Mouse (Mus musculus) layer of hippocampus, adult 2 months (tissue): Measurements from ENCODE around the gene Trpm3. TPM values are rescaled to one million over a fixed set of nuclear protein-coding genes. Genes with fewer than 3 reads are reported as not detected.

Experiments
- DNase-seq, 2 experiments: peaks; one replicate each; pipeline ENCODE4 v3.0.0; 2022; ENCODE audit warnings: low spot score in 2 of 2
- H3K27ac ChIP-seq: fragments of 200-600 bp; 2 replicates; pipeline ENCODE4 v1.8.1; 2022
- H3K4me3 ChIP-seq: fragments of 200-600 bp; 2 replicates; pipeline ENCODE4 v1.8.1; 2022; ENCODE audit warnings: mild to moderate bottlenecking
- CTCF ChIP-seq: fragments of 200-600 bp; conservative IDR thresholded peaks from 2 replicates; pipeline ENCODE4 v1.8.1; 2022; ENCODE audit warnings: antibody characterized with exemption, mild to moderate bottlenecking, moderate library complexity
- long read RNA-seq, 2 experiments: library from polyadenylated mRNA; stranded (forward); transcript quantifications; one replicate each; pipeline ENCODE4 v2.0.0; 2021; ENCODE audit warnings: borderline mapping rate in 2 of 2
- total RNA-seq, 2 experiments: library from RNA; stranded (reverse); gene quantifications; 2 replicates each; pipeline ENCODE4 v1.2.3; 2021

The Trpm3 gene
- total RNA-seq = 10 to 100 TPM; 66.9 to 67.7 TPM
- long read RNA-seq, experiment 1, partial matches to known transcripts = 2 of 12 reads
- long read RNA-seq, experiment 1, other reads (novel, unspliced or antisense) = 9 of 12 reads
- long read RNA-seq, experiment 2, partial matches to known transcripts = 2 of 16 reads
- long read RNA-seq, experiment 2, other reads (novel, unspliced or antisense) = 14 of 16 reads

GRCm38 (mm10) chr19:22138590-22139421 is at the start of gene Trpm3:
Trpm3 (plus strand) TSS chr19:22139046.
- Histone ChIP-seq H3K27ac (peak within 1 kb of the TSS; percentile 85), H3K4me3 (peak within 1 kb of the TSS; percentile 61)
- TF ChIP-seq CTCF = peak; percentile 65
- DNase-seq = peak; percentile 70 to 73

- Histone ChIP-seq H3K4me3 (no peak overlapping the region), H3K27ac (no peak overlapping the region)
- no peak for TF ChIP-seq CTCF
- DNase-seq = no peak
Observed at GRCm38 (mm10) chr19:22100582-22100981, 38.3 kb upstream of the Trpm3 start.

GRCm38 (mm10) chr19:22103865-22104264 is 35.0 kb upstream of the Trpm3 start:
- Histone ChIP-seq H3K27ac (no peak overlapping the region), H3K4me3 (no peak overlapping the region)
- no peak for TF ChIP-seq CTCF
- DNase-seq = no peak

GRCm38 (mm10) chr19:22104848-22105484 is 33.9 kb upstream of the Trpm3 start:
- Histone ChIP-seq H3K4me3 (no peak overlapping the region), H3K27ac (no peak overlapping the region)
- DNase-seq = no peak
- TF ChIP-seq CTCF = no peak

- no peak overlapping the region for H3K27ac ChIP-seq
- no peak for DNase-seq
- no peak for TF ChIP-seq CTCF
Observed at GRCm38 (mm10) chr19:22105648-22106047, 33.2 kb upstream of the Trpm3 start.

GRCm38 (mm10) chr19:22108893-22109463 is 29.9 kb upstream of the Trpm3 start:
- no peak for TF ChIP-seq CTCF

More at GRCm38 (mm10) chr19:22105648-22106047, 33.2 kb upstream of the Trpm3 start:
- no peak overlapping the region for H3K4me3 ChIP-seq

GRCm38 (mm10) chr19:22120976-22121375 is 17.9 kb upstream of the Trpm3 start:
- Histone ChIP-seq H3K27ac (no peak overlapping the region), H3K4me3 (no peak overlapping the region)
- no peak for DNase-seq
- TF ChIP-seq CTCF = no peak

More at GRCm38 (mm10) chr19:22108893-22109463, 29.9 kb upstream of the Trpm3 start:
- DNase-seq = no peak
- Histone ChIP-seq H3K4me3 (no peak overlapping the region), H3K27ac (no peak overlapping the region)

GRCm38 (mm10) chr19:22121631-22122030 is 17.2 kb upstream of the Trpm3 start:
- H3K4me3 ChIP-seq = no peak overlapping the region
- DNase-seq = peak; percentile 43 to 44
- H3K27ac ChIP-seq = no peak overlapping the region
- no peak for TF ChIP-seq CTCF

GRCm38 (mm10) chr19:22132626-22133025 is 6.2 kb upstream of the Trpm3 start:
- DNase-seq = no peak
- Histone ChIP-seq H3K27ac (no peak overlapping the region), H3K4me3 (no peak overlapping the region)
- TF ChIP-seq CTCF = no peak

- Histone ChIP-seq H3K27ac (0 out of 2 replicates have a peak overlapping the region, but pooled peaks have one; percentile 25), H3K4me3 (no peak overlapping the region)
- no peak for TF ChIP-seq CTCF
- DNase-seq = no peak
Observed at GRCm38 (mm10) chr19:22178549-22178948, 39.7 kb downstream of the Trpm3 start.

- H3K4me3 ChIP-seq = no peak overlapping the region
- TF ChIP-seq CTCF = no peak
- 0 out of 2 replicates have a peak overlapping the region, but pooled peaks have one; percentile 25 for H3K27ac ChIP-seq
- no peak for DNase-seq
Observed at GRCm38 (mm10) chr19:22179017-22179416, 40.2 kb downstream of the Trpm3 start.

GRCm38 (mm10) chr19:22180136-22180535 is 41.3 kb downstream of the Trpm3 start:
- Histone ChIP-seq H3K4me3 (no peak overlapping the region), H3K27ac (peak overlapping the region; percentile 47; the same call in 1 of the 2 replicates)
- no peak for TF ChIP-seq CTCF
- DNase-seq = peak in 1 of 2 experiments; percentile 8

GRCm38 (mm10) chr19:22189716-22190115 is 50.9 kb downstream of the Trpm3 start:
- TF ChIP-seq CTCF = no peak
- peak; percentile 18 to 79 for DNase-seq
- H3K4me3 ChIP-seq = no peak overlapping the region
- peak overlapping the region; percentile 36; the same call in 1 of the 2 replicates for H3K27ac ChIP-seq
